Mouse (Mus musculus) erythroblast, embryonic 14.5 days (primary cell): ENCODE results near the gene Nrg4.

ENCODE experiments used
- GATA1 ChIP-seq: IDR thresholded peaks from 2 replicates; pipeline ENCODE4 v1.6.1; 2012; ENCODE audit warnings: low read length, inconsistent platforms, mixed read lengths
- TAL1 ChIP-seq: IDR thresholded peaks from 3 replicates; pipeline ENCODE4 v1.6.1; 2012; ENCODE audit warnings: low read length, inconsistent platforms, mixed read lengths

- TF ChIP-seq TAL1: no peak
- no peak for TF ChIP-seq GATA1
Measured at GRCm38 (mm10) chr9:55226251-55226650, 100.4 kb downstream of the Nrg4 start.
